Mouse (Mus musculus): ENCODE data around the gene Crygd. TPM values are rescaled to one million over a fixed set of nuclear protein-coding genes. Genes with fewer than 3 reads are reported as not detected.

The Crygd gene
- total and polyA plus RNA-seq, 3 experiments = not detected

DNA sequence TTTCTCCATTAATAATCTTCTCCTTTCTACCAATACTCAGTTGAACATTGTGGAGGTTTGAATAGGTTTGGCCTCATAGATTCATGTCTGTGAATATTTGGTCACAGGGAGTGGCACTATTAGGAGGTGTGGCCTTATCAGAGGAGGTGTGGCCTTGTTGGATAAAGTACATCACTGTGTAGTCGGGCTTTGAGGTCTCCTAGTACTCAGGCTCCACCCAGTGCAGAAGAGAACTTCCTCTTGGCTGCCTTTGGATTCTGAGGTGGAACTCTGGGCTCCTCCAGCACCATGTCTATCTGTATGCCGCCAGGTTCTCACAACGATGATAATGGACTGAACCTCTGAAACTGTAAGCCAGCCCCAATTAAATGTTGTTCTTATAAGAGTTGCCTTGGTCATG lies 33.7 kb upstream of the Crygd start:
- Histone ChIP-seq H3K4me2 (ENCODE audit: insufficient read depth, low read depth, poor library complexity, severe bottlenecking) (no peak overlapping the region), H3K4me3 (replicated peaks in 1 of 3; ENCODE audit: low read depth in 2 of 3, low read length in 2 of 3, poor library complexity in 1 of 3) (no peak overlapping the region), H3K9ac (ENCODE audit: insufficient read depth, low read depth) (no peak overlapping the region), H3K79me2 (replicated peaks; ENCODE audit: control insufficient read depth, extremely low read depth, insufficient read depth, poor library complexity, severe bottlenecking) (no peaks in the 10 kb centered on the region), H3K27ac (ENCODE audit: insufficient read depth, low read depth) (no peak overlapping the region), H3K9me3 (replicated peaks; ENCODE audit: low read length) (no peaks in the 10 kb centered on the region), H3K36me3 (replicated peaks in 1 of 2; ENCODE audit: control insufficient read depth in 1 of 2, insufficient read depth in 1 of 2, low read length in 1 of 2) (no peaks in the 10 kb centered on the region), H3K4me1 (ENCODE audit: control insufficient read depth in 1 of 2, insufficient read depth in 2 of 2) (no peaks in the 10 kb centered on the region), H3K27me3 (replicated peaks) (no peaks in the 10 kb centered on the region)
- in situ Hi-C loops (cut with MboI; ENCODE audit: low pct_ligation_motif_present, low pct_unique_long_range_greater_than_20kb, low sequenced_read_pairs) (no loop called here), dilution Hi-C loops (cut with MboI; ENCODE audit: extremely low pct_ligation_motif_present, extremely low pct_unique_long_range_greater_than_20kb, low sequenced_read_pairs) (no loop called here)
- TF ChIP-seq PAX5 (IDR thresholded peaks at IDR 0.05; ENCODE audit: low read length) (no peak), NELFE (IDR thresholded peaks at IDR 0.05; ENCODE audit: low read depth, low read length) (no peak), TBP (conservative IDR thresholded peaks at IDR 0.05; ENCODE audit: low read depth, low read length) (no peak), NRF1 (IDR thresholded peaks at IDR 0.05; ENCODE audit: low read depth, low read length) (no peak), MAFK (IDR thresholded peaks at IDR 0.05; ENCODE audit: insufficient replicate concordance, low read length) (no peak)
- DNase-seq (ENCODE audit: extremely low read depth) = no peak

GRCm38 (mm10) chr1:65091566-65091965 lies 28.3 kb upstream of the Crygd start:
- TF ChIP-seq ETS1 (conservative IDR thresholded peaks at IDR 0.05; ENCODE audit: low read depth, low read length) (no peak), TCF12 (IDR thresholded peaks at IDR 0.05; ENCODE audit: low read depth, low read length) (no peak), JUN (IDR thresholded peaks at IDR 0.05; ENCODE audit: insufficient read depth, low read depth, low read length) (no peak), SIN3A (IDR thresholded peaks at IDR 0.05; ENCODE audit: low read length) (no peak), ZC3H11A (IDR thresholded peaks at IDR 0.05; ENCODE audit: low read depth, low read length) (no peak), IRF4 (IDR thresholded peaks at IDR 0.05; ENCODE audit: low read depth, low read length) (no peak), USF2 (conservative IDR thresholded peaks at IDR 0.05; ENCODE audit: low read depth, low read length) (no peak), ZNF384 (IDR thresholded peaks at IDR 0.05; ENCODE audit: low read depth, low read length) (no peak), POLR2AphosphoS2 (IDR thresholded peaks at IDR 0.05; ENCODE audit: low read depth, low read length) (no peak), MAX (IDR thresholded peaks at IDR 0.05; ENCODE audit: low read length) (no peak), POLR2A (IDR thresholded peaks at IDR 0.05; ENCODE audit: low read depth, low read length) (no peak), RCOR1 (conservative IDR thresholded peaks at IDR 0.05; ENCODE audit: low read depth, low read length) (no peak), TBP (conservative IDR thresholded peaks at IDR 0.05; ENCODE audit: low read depth, low read length) (no peak)
- DNase-seq (ENCODE audit: extremely low read depth) = no peak
- no peaks in the 10 kb centered on the region for H3K36me3 ChIP-seq (replicated peaks in 1 of 2; ENCODE audit: control insufficient read depth in 1 of 2, insufficient read depth in 1 of 2, low read length in 1 of 2)
- no peaks in the 10 kb centered on the region for H3K27me3 ChIP-seq (replicated peaks)
- no peaks in the 10 kb centered on the region for H3K9me3 ChIP-seq (replicated peaks; ENCODE audit: low read length)
- H3K4me2 ChIP-seq (ENCODE audit: insufficient read depth, low read depth, poor library complexity, severe bottlenecking) = no peak overlapping the region
- H3K4me1 ChIP-seq (ENCODE audit: control insufficient read depth in 1 of 2, insufficient read depth in 2 of 2) = no peaks in the 10 kb centered on the region
- no peaks in the 10 kb centered on the region for H3K79me2 ChIP-seq (replicated peaks; ENCODE audit: control insufficient read depth, extremely low read depth, insufficient read depth, poor library complexity, severe bottlenecking)
- no peak overlapping the region for H3K4me3 ChIP-seq (replicated peaks in 1 of 3; ENCODE audit: low read depth in 2 of 3, low read length in 2 of 3, poor library complexity in 1 of 3)
- no peak overlapping the region for H3K27ac ChIP-seq (ENCODE audit: insufficient read depth, low read depth)
- dilution Hi-C loops (cut with MboI; ENCODE audit: extremely low pct_ligation_motif_present, extremely low pct_unique_long_range_greater_than_20kb, low sequenced_read_pairs) (no loop called here), in situ Hi-C loops (cut with MboI; ENCODE audit: low pct_ligation_motif_present, low pct_unique_long_range_greater_than_20kb, low sequenced_read_pairs) (no loop called here)
- H3K9ac ChIP-seq (ENCODE audit: insufficient read depth, low read depth) = no peak overlapping the region
